Mouse (Mus musculus) midbrain, embryonic 16.5 days (tissue): ENCODE measurements around the gene Sertad4. TPM values are rescaled to one million over a fixed set of nuclear protein-coding genes. Genes with fewer than 3 reads are reported as not detected.

Experiments
- ATAC-seq: fragments of 200-750 bp; cut with Nextera tagmentation; 2 replicates; pipeline ENCODE4 v1.8.0; 2017; ENCODE audit warnings: moderate TSS enrichment
- H3K27ac ChIP-seq: fragments of 300-500 bp; sonication (generic); 2 replicates; pipeline ENCODE4 v1.5.1; 2014; ENCODE audit warnings: mild to moderate bottlenecking, low read length, mixed read lengths
- H3K27me3 ChIP-seq: fragments of 300-500 bp; sonication (generic); 2 replicates; pipeline ENCODE4 v1.6.1; 2014; ENCODE audit warnings: low read depth, low read length, mixed read lengths; ENCODE audit not compliant: control insufficient read depth, insufficient read depth
- H3K36me3 ChIP-seq: fragments of 300-500 bp; sonication (generic); 2 replicates; pipeline ENCODE4 v1.6.1; 2014; ENCODE audit warnings: mild to moderate bottlenecking, low read length, moderate library complexity, mixed read lengths; ENCODE audit not compliant: control insufficient read depth, insufficient read depth
- H3K4me1 ChIP-seq: fragments of 300-500 bp; sonication (generic); 2 replicates; pipeline ENCODE4 v1.6.1; 2014; ENCODE audit warnings: mild to moderate bottlenecking, low read length, mixed read lengths; ENCODE audit not compliant: control insufficient read depth, insufficient read depth
- H3K4me2 ChIP-seq: fragments of 300-500 bp; sonication (generic); 2 replicates; pipeline ENCODE4 v1.6.1; 2014; ENCODE audit warnings: mild to moderate bottlenecking, low read length, mixed read lengths
- H3K4me3 ChIP-seq: fragments of 300-500 bp; sonication (generic); 2 replicates; pipeline ENCODE4 v1.5.1; 2014; ENCODE audit warnings: low read depth, mild to moderate bottlenecking, low read length, moderate library complexity, mixed read lengths
- H3K9ac ChIP-seq: fragments of 300-500 bp; sonication (generic); 2 replicates; pipeline ENCODE4 v1.6.1; 2014; ENCODE audit warnings: low read depth, low read length, mixed read lengths
- H3K9me3 ChIP-seq: fragments of 300-500 bp; sonication (generic); replicated peaks from 2 replicates; pipeline ENCODE4 v1.6.1; 2014; ENCODE audit warnings: mild to moderate bottlenecking, low read length, mixed read lengths; ENCODE audit not compliant: control insufficient read depth, poor library complexity, severe bottlenecking
- WGBS: fragments of 180-500 bp; shearing (Covaris S2); extraction: QIAGEN DNeasy Blood & Tissue Kit; methylation state at CpG from one replicate; pipeline ENCODE4 v1.1.7; 2014; 5-methylcytosine and 5-hydroxymethylcytosine counted together
- polyA plus RNA-seq: library from polyadenylated mRNA; unstranded; fragments of >200 nt; fragmentation: Nextera tagmentation; extraction: Ambion mirVana; gene quantifications from 2 replicates; pipeline ENCODE4 v1.2.1, GENCODE M21; 2015

The Sertad4 gene
- polyA plus RNA-seq, 1 experiment from 2014 or later, result 26.3 TPM

- 0% methylated on average over 41 of the region's 45 CpGs for WGBS
- Histone ChIP-seq H3K27me3 (no peaks in the 10 kb centered on the region), H3K4me1 (peaks cover 43% of the 10 kb centered on the region), H3K4me2 (peak overlapping the region; percentile 95), H3K9me3 (no peaks in the 10 kb centered on the region), H3K27ac (peak overlapping the region; percentile 97), H3K4me3 (peak overlapping the region; percentile 87), H3K9ac (peak overlapping the region; percentile 95), H3K36me3 (no peaks in the 10 kb centered on the region)
- ATAC-seq, result peak; percentile 46
These were observed 711 bp downstream of the Sertad4 start for GRCm38 (mm10) chr1:192854819-192855271.

GRCm38 (mm10) chr1:192853988-192854818 lies 1.4 kb downstream of the Sertad4 start:
- ATAC-seq, result peak; percentile 18; the same call in 1 of the 2 replicates
- no peaks in the 10 kb centered on the region for H3K27me3 ChIP-seq
- WGBS, result 3% methylated on average over 19 of the region's 19 CpGs
- peak overlapping the region; percentile 87 for H3K4me3 ChIP-seq
- peak overlapping the region; percentile 97 for H3K27ac ChIP-seq
- no peaks in the 10 kb centered on the region for H3K9me3 ChIP-seq
- peak overlapping the region; percentile 95 for H3K9ac ChIP-seq
- H3K4me2 ChIP-seq, result peak overlapping the region; percentile 95
- H3K4me1 ChIP-seq, result peaks cover 43% of the 10 kb centered on the region
- H3K36me3 ChIP-seq, result peaks cover 2% of the 10 kb centered on the region

GRCm38 (mm10) chr1:192853429-192853828 lies 2.1 kb downstream of the Sertad4 start:
- H3K4me2 ChIP-seq, result peak overlapping the region; percentile 95
- no peak overlapping the region for H3K9ac ChIP-seq
- peak overlapping the region; percentile 39; the same call in 1 of the 2 replicates for H3K27ac ChIP-seq
- 48% methylated on average over 2 of the region's 2 CpGs for WGBS
- H3K4me3 ChIP-seq, result peak overlapping the region; percentile 87
- peaks cover 43% of the 10 kb centered on the region for H3K4me1 ChIP-seq
- no peak for ATAC-seq
- H3K36me3 ChIP-seq, result peaks cover 10% of the 10 kb centered on the region
- H3K9me3 ChIP-seq, result no peaks in the 10 kb centered on the region
- H3K27me3 ChIP-seq, result no peaks in the 10 kb centered on the region

GRCm38 (mm10) chr1:192852047-192852446 lies 3.5 kb downstream of the Sertad4 start:
- no peak overlapping the region for H3K4me3 ChIP-seq
- peaks cover 43% of the 10 kb centered on the region for H3K4me1 ChIP-seq
- H3K27me3 ChIP-seq, result no peaks in the 10 kb centered on the region

GRCm38 (mm10) chr1:192851640-192852039 lies 3.9 kb downstream of the Sertad4 start:
- Histone ChIP-seq H3K4me3 (no peak overlapping the region), H3K4me2 (peak overlapping the region; percentile 95), H3K9me3 (no peaks in the 10 kb centered on the region), H3K9ac (0 out of 2 replicates have a peak overlapping the region, but pooled peaks have one; percentile 54), H3K27ac (peak overlapping the region; percentile 67), H3K27me3 (no peaks in the 10 kb centered on the region), H3K4me1 (peaks cover 43% of the 10 kb centered on the region), H3K36me3 (peaks cover 17% of the 10 kb centered on the region)
- WGBS, result 4% methylated on average over 6 of the region's 6 CpGs
- peak; percentile 29; the same call in 1 of the 2 replicates for ATAC-seq

More at GRCm38 (mm10) chr1:192852047-192852446, 3.5 kb downstream of the Sertad4 start:
- peak overlapping the region; percentile 95 for H3K4me2 ChIP-seq
- no peaks in the 10 kb centered on the region for H3K9me3 ChIP-seq
- peak overlapping the region; percentile 50; the same call in 1 of the 2 replicates for H3K9ac ChIP-seq
- peaks cover 15% of the 10 kb centered on the region for H3K36me3 ChIP-seq
- no peak for ATAC-seq
- H3K27ac ChIP-seq, result peak overlapping the region; percentile 67

GRCm38 (mm10) chr1:192851126-192851525 lies 4.4 kb downstream of the Sertad4 start:
- 3% methylated on average over 2 of the region's 2 CpGs for WGBS
- H3K4me3 ChIP-seq, result peak overlapping the region; percentile 8; the same call in 1 of the 2 replicates
- H3K4me1 ChIP-seq, result peaks cover 38% of the 10 kb centered on the region
- H3K36me3 ChIP-seq, result peaks cover 22% of the 10 kb centered on the region
- no peaks in the 10 kb centered on the region for H3K9me3 ChIP-seq
- H3K9ac ChIP-seq, result peak overlapping the region; percentile 54
- peak overlapping the region; percentile 95 for H3K4me2 ChIP-seq
- no peaks in the 10 kb centered on the region for H3K27me3 ChIP-seq
- no peak for ATAC-seq
- H3K27ac ChIP-seq, result peak overlapping the region; percentile 67

GRCm38 (mm10) chr1:192849616-192850015 lies 5.9 kb downstream of the Sertad4 start:
- Histone ChIP-seq H3K27me3 (no peaks in the 10 kb centered on the region), H3K9ac (no peak overlapping the region), H3K4me2 (no peak overlapping the region), H3K9me3 (no peaks in the 10 kb centered on the region), H3K36me3 (peaks cover 22% of the 10 kb centered on the region), H3K4me1 (peaks cover 35% of the 10 kb centered on the region), H3K27ac (no peak overlapping the region), H3K4me3 (no peak overlapping the region)
- ATAC-seq, result no peak
- 92% methylated on average over 5 of the region's 5 CpGs for WGBS

- 13% methylated on average over 3 of the region's 3 CpGs for WGBS
- ATAC-seq, result no peak
- Histone ChIP-seq H3K4me3 (no peak overlapping the region), H3K36me3 (peaks cover 22% of the 10 kb centered on the region), H3K9me3 (no peaks in the 10 kb centered on the region), H3K4me2 (no peak overlapping the region), H3K27ac (no peak overlapping the region), H3K9ac (no peak overlapping the region), H3K27me3 (no peaks in the 10 kb centered on the region), H3K4me1 (peaks cover 18% of the 10 kb centered on the region)
These were observed 8.3 kb downstream of the Sertad4 start for GRCm38 (mm10) chr1:192847254-192847653.
